Mouse (Mus musculus) gonadal fat pad, adult 2 months (tissue): ENCODE results near the gene 9130019O22Rik. TPM values are rescaled to one million over a fixed set of nuclear protein-coding genes. Genes with fewer than 3 reads are reported as not detected.
"Not testable (repeated sequence)": the region's sequence is repeated elsewhere in the genome, so short reads cannot be mapped to it uniquely, and the experiment has no call there.

Experiments
- DNase-seq: peaks from one replicate; pipeline ENCODE4 v3.0.0-alpha.2; 2012; ENCODE audit warnings: low read depth
- polyA plus RNA-seq: library from polyadenylated mRNA; depleted of rRNA; stranded (reverse); fragments of >200 nt; gene quantifications from 2 replicates; pipeline ENCODE4 v1.2.3, GENCODE M21; 2012; rRNA removed

The 9130019O22Rik gene
- polyA plus RNA-seq = 5.8 and 6.4 TPM in 2 replicates

DNA sequence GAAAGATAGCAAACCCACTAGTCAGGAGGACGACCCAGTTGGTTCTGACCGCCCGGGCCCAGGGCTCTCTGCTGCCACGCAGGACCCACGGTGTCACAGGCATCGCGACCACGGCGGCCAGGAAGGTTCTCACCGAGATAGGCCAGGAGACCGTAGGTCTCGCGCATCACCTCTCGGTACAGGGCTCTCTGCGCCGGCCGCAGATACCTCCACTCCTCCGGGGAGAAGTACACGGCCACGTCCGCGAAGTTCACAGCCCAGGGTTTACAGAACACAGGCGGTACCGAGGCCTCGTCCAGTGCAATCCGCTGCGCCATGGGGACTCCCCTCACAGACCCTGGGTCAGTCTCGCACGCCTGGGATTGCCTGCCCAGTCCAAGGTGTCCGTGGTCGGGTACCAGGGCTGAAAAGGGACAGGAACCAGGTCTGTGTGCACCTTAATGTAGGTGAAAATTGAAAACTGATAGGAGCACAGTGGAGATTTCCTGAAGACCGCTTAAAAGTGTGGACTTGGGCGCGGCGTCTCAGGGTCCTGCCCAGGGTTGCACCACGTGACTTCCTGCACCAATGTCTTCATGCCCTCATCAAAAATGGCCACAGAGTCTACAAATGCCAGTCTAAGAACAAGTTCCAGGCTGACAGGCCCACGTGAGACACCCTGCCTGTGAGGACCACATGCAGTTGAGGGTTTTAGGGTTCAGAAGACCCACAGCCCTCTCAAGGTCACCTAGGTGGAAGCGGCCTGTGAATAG is at the start of gene 9130019O22Rik:
Gene 9130019O22Rik (minus strand): TSS at position 526 of the 752 bp plus-strand sequence.
- DNase-seq = no peak

DNA sequence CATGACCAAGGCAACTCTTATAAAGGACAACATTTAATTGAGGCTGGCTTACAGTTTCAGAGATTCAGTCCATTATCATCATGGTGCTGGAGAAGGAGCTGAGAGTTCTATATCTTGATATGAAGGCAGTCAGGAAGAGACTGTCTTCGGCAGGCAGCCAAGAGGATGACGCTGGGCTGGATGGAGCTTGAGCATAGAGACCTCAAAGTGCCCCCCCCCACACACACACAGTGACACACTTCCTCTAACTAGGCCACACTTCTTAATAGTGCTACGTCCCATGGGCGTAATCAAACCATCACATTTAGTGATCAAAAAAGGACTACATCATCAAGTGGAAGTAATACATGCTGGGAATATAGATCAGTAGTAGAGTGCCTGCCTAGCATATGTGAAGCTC is 48.2 kb upstream of the 9130019O22Rik start:
- no peak for DNase-seq

DNA sequence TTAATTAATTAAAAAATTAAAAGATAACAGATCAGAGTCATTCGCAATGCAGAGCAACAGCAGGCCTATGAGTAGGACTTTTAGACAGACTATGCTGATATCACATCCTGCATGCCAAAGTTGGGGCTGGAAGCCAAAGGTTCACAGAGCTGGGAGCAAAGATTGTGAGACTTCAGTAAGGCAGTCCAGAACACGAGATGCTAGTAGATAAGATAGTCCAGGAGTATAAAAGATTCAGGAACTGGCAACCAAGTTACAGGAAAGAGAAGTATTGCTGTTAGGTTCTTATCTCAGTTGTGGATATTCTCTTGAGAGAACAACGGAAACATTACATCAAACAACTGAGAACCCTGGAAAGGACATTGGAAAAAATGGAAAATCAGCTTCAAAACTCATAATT is 39.4 kb upstream of the 9130019O22Rik start:
- DNase-seq = no peak

DNA sequence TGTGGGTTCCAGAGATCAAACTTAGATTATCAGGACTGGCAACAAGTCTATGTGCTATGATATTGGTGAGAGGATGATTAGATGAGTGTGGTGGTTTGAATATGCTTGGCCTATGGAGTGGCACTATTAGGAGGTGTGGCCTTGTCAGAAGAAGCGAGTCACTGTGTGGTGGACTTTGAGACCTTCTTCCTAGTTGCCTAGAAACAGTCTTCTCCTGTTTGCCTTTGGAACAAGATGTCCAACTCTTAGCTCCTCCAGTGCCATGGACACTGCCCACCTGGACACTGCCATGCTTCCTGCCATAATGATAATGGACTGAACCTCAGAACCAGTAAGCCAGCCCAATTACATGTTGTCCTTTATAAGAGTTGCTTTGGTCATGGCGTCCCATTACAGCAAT is 38.9 kb upstream of the 9130019O22Rik start:
- DNase-seq = no peak

DNA sequence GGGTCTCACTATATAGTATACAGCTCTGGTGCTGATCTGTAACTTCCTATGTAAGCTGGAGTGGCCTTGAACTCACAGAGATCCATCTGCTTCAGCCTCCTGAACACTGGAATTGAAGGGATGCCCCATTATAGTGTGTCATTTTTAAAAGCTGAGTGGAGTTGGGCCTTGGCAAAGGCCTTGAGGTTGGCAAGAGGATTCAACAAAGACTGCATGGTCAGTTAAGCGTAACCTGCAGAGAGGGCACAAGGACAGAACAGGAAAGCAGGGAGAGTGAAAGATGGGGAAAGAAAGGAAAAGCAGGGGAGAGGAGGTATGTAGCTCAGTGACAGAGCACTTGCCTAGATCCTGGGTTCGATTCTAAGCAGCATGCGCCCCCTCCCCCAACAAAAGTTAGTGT is 38.3 kb upstream of the 9130019O22Rik start:
- DNase-seq = no peak

DNA sequence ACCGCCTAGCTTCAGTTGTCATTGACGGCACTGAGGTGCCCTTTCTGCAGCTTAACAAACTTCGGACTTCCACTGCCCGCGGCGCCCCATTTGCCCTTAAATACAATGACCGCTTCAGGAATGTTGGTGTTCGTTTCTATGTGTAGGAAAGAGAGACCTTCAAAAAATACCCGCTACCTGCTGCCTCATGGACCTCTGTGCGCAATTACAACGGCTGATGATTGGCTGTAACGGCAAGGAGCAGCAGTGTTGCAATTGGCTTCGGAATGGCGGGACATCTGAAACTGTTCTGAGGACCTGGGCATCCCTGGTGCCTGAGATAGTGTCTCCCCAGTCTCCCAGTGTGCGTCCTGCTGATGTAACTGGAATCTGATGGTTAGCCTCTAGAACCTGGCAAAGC is 35.3 kb upstream of the 9130019O22Rik start:
- no peak for DNase-seq

DNA sequence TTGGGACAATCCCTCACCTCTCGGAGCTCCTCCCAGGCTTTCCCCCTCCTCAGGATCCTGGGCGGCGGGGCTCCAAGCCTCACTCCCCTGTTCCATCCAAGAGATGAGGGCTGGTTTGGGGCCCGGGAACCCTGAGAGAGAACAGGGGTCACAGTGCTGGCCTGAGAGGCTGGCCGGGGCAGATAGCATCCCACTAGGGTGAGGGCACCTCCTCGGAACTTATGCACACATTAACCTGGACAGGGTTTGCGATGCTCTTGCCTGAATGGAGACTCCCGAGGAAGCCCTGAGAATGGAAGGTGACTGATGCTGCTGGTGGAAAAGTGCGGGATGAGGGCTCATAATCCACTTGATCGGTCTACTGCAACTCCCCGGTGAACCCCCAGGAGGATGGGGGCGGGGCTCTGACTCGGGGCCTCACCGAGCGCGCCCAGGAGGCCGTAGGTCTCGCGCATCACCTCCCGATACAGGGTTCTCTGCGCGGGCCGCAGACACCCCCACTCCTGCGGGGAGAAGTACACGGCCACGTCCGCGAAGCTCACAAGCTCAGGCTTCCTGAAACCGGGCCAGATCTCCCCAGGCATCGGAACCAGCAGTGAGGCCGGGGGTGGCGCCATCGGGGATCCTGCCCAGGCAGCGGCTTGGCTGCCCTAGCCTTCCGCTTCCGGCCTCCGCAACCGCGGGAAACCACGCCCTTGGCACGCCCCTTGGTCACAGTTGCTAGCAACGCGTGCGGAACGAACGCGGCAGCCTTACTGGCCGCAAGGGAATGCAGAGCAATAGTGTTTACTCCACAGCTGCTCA is 34.6 kb upstream of the 9130019O22Rik start, which contains the start of gene Zfp688:
Gene Zfp688 (minus strand): TSS at position 681 of the 804 bp plus-strand sequence.
- peak; percentile 26 for DNase-seq

DNA sequence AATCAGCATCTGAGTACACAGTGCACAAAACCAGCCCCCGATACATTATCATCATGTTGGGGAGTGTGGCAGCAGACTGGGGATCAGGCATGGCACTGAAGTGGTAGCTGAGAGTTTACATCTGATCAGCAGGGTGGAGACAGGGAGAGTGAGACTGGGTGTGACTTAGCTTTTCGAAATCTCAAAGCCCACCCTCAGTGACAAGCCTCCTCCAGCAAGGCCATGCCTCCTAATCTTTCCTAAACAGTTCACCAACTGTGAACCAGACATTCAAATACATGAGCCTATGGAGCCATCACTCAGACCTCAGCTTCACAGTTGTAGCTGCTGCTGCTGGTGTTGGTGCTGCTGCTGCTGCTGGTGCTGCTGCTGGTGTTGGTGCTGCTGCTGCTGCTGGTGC is 24.5 kb upstream of the 9130019O22Rik start:
- DNase-seq = no peak

DNA sequence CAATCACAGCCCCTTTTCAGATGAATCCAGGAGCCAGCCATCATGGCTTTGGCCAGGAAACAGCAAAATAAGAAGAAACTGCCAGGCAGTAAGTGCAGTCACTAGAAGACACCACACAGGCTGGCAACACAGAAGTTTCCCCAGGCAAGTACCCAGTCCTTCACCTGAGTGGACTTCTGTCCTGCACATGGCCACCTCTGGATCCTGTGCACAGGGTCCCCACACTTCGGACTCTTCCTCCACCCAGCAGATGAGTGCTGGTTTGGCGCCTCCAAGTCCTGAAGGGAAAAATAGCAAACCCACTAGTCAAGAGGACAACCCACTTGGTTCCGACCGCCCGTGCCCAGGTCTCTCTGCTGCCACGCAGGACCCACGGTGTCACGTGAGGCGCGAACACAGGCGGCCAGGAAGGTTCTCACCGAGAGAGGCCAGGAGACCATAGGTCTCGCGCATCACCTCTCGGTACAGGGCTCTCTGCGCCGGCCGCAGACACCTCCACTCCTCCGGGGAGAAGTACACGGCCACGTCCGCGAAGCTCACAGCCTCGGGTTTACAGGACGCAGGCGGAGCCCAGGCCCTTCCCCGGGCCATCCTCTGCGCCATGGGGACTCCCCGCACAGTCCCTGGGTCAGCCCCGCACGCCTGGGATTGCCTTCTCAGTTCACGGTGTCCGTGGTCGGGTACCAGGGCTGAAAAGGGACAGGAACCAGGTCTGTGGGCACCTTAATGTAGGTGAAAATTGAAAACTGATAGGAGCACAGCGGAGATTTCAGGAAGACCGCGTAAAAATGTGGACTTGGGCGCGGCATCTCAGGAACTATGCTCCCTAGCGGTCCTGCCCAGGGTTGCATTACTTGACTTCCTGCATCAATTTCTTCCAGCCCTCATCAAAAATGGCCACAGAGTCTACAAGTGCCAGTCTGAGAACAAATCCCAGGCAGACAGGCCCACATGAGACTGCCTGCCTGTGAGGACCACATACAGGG is 19.3 kb upstream of the 9130019O22Rik start, which contains the start of gene Zfp764:
Gene Zfp764 (minus strand): TSS at position 821 of the 986 bp plus-strand sequence.
- peak; percentile 24 for DNase-seq

DNA sequence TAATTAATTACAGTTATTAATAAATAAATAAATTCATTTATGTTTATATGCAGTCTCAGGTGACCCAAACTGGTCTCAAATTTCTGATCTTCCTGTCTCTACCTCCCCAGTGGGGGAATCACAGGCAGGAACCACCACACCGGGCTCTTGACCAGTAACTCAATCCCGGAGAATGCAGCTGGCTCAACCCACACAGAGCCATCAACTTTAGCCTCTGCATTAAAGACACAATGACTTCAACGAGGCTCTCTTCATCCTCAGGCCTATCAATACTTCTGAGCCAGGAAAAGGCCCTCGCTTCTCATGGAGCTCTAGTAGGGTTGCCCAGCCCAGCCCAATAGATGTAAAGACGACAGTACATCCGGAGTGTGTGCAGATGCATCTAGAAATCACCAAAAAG is 17.1 kb upstream of the 9130019O22Rik start:
- not testable (repeated sequence) for DNase-seq

DNA sequence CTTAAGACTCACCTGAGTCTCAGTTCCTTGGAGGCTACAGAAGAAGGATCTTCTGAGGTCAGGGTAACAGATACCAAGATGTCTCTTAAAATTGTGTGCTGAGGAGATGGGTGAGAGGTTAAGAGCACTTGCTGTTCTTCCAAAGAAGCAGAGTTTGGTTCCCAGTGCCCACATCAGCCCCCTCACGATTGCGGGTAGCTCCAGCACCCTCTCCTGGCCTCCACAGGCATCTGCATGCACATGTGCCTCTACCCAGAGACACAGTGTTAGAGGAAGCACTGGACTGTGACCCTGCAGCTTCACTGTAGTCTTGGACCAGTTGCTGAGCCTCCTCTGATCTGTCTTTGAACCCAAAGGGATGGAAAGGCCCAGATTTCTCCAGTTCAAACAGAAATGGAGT is 16.0 kb upstream of the 9130019O22Rik start:
- DNase-seq = no peak

DNA sequence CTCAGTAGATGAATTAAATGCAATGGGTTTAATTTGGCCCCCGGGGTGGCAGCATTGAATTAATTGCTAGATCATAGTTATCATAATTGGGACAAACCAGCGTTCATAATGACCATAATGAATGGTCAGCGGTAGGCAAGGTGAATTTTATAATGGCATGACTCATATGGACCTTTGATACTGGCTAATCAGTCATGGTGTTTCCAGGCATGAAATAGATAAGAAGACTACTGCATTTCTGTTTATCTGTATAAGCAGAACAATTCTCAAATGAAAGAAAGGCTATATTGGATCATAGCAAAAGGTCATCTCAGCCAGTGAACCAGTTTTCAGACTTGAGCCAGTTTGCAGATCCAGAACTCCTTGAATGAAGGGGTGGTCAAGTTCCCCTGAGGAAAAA is 13.4 kb upstream of the 9130019O22Rik start:
- no peak for DNase-seq

DNA sequence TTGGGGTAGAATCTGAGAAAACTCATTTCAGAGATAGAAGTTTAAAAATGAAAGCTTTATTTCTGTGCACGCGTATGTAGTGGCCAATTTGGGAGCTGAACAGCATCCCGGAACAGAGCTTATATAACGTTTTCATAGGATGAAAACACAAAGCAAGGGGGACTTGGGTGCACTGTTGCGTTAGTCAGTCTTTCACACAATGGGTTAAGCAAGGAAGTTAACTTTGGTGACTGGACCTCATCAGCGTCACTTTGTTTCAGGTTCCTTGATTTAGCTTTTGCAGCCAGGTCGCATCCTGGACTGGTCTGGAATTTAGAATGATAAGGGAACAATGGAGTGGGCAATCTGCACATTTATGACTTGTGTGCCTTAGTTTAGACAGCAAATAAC is 7.0 kb upstream of the 9130019O22Rik start:
- no peak for DNase-seq

DNA sequence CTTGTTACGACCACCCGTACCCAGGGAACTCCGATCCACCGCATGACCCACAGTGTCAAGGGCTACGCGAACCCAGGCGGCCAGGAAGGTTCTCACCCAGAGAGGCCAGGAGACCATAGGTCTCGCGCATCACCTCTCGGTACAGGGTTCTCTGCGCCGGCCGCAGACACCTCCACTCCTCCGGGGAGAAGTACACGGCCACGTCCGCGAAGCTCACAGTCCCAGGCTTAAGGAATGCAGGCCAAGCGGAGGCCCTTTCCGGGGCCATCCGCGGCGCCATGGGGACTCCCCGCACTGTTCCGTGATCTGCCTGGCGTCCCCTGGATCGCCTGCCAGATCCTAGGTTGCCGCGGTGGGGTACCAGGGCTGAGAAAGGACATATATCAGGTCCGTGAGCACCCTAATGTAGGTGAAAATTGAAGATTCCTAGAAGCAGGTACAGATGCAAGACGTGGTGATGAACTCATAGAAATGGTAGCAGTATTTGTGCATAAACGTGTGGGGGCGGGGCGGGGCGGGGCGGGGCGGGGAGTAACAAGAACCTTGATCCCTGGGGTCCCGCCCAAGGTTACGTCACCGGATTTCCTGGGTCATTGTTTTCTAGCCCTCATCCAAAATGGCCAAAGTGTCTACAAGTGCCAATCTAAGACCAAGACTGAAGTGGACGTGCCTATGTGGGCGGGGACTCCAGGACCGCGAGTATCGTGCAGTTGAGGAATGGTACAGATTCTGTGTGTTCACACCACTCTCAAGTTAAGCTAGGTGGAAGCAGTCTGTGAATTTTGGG is 6.4 kb upstream of the 9130019O22Rik start, which contains the start of gene E430018J23Rik:
Gene E430018J23Rik (minus strand): TSS at position 473 of the 787 bp plus-strand sequence.
- peak; percentile 90 for DNase-seq

DNA sequence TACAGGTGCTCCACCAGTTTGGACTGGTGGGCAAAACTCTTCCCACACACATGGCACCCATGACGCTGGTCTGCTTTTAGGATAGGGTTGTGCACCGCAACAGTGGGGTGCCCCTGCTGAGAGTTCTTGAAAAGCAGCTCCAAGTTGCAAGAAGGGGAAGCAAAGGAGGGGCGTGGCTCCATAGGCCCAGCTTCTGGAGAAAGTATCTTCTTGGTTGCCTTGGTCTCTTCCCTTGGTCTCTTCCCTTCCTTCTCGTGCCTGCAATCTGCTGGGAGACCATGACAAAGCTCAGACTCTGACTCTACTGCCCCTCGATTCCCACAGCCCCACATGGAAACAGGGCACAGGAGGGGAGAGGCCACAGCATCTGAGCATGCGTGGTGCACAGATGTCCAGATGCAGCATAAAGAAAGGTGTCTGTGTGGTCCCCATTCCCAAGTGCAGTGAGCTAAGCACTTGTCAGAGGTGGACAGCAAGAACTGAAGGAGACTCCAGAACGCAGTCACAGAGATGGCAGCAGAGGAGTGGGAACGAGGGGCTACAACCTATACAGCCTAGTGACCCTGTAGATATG is 5.4 kb upstream of the 9130019O22Rik start:
- no peak for DNase-seq

DNA sequence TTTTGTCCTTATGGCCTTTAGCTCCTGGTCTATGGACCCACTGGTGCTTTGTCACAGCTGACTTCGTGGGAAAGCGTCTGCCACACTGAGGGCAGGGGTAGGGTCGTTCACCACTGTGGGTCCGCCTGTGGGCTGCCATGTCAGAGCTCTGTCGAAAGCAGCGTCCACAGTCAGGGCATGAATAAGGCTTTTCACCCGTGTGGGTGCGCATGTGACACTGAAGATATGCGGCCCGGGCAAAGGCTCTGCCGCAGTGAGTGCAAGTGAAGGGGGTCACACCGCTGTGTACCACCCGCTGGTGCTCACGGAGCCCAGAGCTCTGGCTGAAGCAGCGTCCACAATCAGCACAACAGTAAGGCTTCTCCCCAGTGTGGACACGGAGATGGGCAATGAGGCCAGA is 4.6 kb upstream of the 9130019O22Rik start:
- DNase-seq = no peak

DNA sequence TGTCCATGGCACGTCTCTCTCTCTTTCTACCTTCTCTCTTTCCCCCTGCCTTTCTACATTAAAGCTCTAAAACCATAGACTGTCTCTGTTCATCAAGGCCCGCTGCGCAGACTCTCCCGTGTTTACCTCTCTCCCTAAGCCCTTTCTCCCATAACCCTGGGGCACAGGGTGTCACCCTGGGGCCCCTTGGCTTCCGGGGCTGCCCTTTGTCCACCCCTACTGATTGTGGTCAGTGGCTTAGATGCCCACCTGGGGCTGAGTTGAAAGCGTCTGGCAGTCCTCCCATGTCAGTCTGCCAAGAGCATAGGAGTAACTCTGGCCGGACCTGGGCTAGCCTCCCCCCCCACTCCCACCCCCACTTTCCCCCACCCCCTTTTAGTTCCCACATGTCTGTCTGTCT is 3.3 kb upstream of the 9130019O22Rik start:
- DNase-seq = no peak

DNA sequence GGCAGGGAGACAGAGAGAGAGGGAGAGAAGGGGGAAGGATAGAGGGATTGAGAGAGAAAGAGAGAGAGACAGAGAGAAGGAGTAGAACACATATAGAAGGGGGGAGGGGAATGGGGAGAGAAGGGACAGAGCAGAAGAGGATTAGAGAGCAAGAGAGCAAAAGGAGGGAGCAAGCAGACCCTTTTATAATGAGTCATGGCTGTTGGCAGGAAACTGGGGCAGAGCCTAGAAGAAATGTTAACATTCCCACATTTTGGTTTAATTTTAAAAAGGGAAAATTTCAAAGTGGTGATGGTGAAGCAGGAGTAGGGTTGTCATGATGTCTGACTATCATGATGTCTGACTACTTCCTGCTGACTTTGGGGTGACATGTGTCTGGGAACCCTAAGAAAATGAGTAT is 1.2 kb upstream of the 9130019O22Rik start:
- DNase-seq = not testable (repeated sequence)

DNA sequence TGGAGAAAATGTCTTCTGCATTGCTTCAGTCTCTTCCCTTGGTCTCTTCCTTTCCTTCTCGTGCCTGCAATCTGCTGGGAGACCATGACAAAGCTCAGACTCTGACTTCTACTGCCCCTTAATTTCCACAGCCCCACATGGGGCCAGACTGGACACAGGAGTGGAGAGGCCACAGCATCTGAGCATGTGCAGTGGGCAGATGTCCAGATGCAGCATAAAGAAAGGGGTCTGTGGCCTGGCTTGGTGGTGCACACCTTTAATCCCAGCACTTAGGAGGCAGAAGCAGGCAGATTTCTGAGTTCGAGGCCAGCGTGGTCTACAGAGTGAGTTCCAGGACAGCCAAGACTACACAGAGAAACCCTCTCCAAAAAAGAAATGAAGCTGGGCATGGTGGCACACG is 1.4 kb downstream of the 9130019O22Rik start:
- not testable (repeated sequence) for DNase-seq

DNA sequence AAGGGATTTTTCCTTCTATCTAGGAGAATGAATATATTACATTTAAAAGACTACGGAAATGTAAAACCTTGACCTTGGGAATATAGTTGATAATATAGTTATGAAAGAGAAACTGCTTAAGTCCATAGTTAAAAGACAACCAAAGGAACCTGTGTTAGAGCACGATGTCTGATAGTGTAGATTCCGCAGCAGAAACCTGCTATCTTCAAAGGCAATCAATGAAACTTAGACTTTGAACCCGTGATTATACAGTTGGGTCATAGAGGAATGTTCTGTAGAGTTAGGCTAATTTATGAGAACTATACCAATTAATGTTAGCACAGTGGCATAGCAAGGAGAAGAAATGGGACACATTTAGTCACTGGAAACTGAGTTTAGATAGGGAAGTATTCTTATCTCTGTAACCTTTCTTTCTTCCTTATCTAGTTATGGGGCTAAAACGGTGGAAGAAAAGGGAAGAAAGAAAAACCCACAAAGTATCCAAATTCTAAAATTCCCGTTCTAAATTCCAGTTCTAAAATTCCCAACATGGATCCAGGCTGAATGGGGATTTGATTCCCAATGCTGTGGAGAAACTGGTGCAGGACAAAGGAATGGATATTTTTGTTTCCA is 8.6 kb downstream of the 9130019O22Rik start:
- no peak for DNase-seq
